Mouse (Mus musculus): ENCODE measurements around the gene Rftn2. TPM values are rescaled to one million over a fixed set of nuclear protein-coding genes. Genes with fewer than 3 reads are reported as not detected.

Rftn2 gene
- total and polyA plus RNA-seq, 2 experiments from 2014 or later: 11.2 to 14.9 TPM

DNA sequence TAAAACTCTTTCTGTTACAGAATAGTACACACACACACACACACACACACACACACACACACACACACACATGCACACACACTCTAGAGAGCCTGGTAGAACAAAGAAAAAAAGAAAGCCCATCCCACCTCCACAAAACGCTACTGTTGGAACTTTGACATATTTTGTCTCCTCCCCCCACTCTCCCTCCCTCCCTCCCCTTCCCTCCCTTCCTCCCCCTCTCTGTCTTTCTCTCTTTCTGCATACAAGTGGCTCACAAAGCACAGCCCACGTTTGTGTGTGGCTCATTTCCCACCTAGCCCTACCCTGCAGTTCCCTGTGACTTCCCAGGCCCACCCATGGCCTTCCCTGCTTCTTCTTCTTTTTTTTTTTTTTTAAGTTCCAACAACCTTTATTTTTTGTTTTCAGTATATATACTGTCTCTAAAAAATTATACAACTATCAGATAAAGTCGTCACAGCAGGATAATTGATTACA lies 52.0 kb downstream of the Rftn2 start:
- 30% methylated on average over 3 of the region's 3 CpGs for WGBS
- DNase-seq (ENCODE audit: low spot score): no peak

DNA sequence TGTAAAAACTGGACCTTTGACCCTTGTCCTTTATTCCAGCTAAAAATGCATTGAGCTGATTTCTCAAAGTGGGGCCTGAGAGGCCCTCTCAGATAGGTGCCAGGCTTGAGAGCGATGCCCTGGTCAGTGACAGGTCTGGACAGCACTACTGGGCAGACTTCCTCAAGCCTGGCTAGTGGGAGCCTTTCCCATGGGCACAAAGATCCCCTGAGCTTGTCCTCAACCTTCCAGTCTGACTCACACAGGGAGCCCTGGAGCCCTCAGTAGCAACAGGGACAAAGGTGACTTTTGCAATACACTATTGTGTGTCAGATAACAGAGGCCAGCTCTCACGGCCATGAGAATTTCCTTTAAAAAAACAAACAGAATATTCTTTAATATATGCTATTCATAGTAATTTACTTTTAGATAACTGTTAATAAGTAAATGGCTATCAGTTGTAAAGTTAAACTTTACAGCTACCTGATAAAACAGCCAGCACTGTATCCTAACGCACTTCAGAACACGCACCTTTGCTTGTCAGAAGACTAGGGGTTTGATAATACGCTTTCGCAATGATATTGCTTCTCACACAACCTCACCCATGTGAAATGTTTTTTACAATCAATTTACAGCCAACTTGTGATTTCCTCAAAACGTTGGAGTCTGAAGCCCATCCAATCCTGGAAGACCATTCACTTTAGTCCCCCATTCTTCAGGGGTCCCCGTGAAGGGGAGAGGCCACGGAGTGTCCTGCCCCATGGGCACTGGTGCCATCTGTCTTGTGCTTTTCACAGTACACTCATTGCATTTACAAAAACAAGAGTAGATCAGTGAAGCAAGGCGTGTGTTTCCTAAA lies 52.6 kb downstream of the Rftn2 start:
- no peaks in the 10 kb centered on the region for H3K36me3 ChIP-seq (ENCODE audit: insufficient read depth, low read length)

More for the DNA sequence above, 52.0 kb downstream of the Rftn2 start:
- ATAC-seq: no peak
- Histone ChIP-seq H3K4me3 (ENCODE audit: low read length) (no peak overlapping the region), H3K36me3 (ENCODE audit: insufficient read depth, low read length) (no peaks in the 10 kb centered on the region), H3K27ac (no peak overlapping the region), H3K4me2 (ENCODE audit: low read depth, low read length) (no peak overlapping the region), H3K9ac (replicated peaks; ENCODE audit: low read length) (no peak overlapping the region), H3K27me3 (ENCODE audit: insufficient read depth, low read length) (no peaks in the 10 kb centered on the region), H3K4me1 (ENCODE audit: insufficient read depth, low read length) (no peaks in the 10 kb centered on the region), H3K9me3 (ENCODE audit: low read length) (no peaks in the 10 kb centered on the region)
- TF ChIP-seq CTCF (IDR thresholded peaks at IDR 0.05; ENCODE audit: low read depth): no peak

DNA sequence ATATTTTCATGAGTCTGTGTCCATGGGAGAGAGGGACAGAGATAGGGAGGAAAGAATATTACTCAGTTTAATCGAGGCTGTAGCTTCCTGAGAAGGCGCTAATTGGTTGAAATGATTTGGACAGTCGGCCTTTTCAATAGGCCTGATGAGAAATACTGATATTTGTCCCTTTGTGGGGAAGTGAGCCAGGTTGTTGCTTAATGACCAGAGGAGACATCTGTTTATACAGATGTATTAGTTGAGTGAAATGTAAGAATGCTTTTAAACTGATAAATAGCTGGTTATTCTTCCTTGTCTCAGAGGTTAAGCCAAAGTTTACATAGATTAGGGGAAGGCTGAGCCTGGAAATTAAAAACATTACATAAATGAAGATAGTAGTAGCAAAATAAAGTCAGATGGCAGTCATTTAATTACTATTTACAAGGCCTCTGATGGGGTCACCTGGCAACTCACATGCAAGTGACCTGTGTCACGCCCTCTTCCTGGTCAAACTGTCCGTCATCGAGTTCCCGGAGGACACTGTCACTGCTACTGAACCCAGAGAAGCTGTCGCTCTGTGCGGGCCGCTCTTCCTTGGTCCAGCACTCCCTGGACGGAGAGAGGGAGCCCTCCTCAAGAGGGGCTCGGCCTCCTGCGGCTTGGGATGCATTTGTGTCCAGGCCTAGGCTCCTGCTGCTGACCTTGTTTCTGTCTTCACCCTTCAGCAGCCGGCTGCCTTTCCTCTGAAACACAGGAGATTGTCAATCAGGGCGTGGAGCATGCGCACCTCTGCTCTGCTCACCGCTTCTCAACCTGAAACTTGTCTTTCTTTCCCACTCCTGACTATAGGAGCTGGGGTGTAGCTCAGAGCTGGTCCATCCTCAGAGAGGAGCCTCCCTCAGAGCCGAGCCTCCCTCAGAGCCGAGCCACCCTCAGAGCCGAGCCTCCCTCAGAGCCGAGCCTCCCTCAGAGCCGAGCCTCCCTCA lies 54.9 kb downstream of the Rftn2 start:
- no peak overlapping the region for H3K9ac ChIP-seq (replicated peaks; ENCODE audit: low read length)
- no peak overlapping the region for H3K4me3 ChIP-seq (ENCODE audit: low read length)
- no peak overlapping the region for H3K27ac ChIP-seq
- no peaks in the 10 kb centered on the region for H3K36me3 ChIP-seq (ENCODE audit: insufficient read depth, low read length)
- no peaks in the 10 kb centered on the region for H3K27me3 ChIP-seq (ENCODE audit: insufficient read depth, low read length)
- DNase-seq (ENCODE audit: low spot score): no peak
- H3K4me2 ChIP-seq (ENCODE audit: low read depth, low read length): peak overlapping the region; percentile 2; the same call in 1 of the 2 replicates
- no peak for TF ChIP-seq CTCF (IDR thresholded peaks at IDR 0.05; ENCODE audit: low read depth)
- H3K4me1 ChIP-seq (ENCODE audit: insufficient read depth, low read length): no peaks in the 10 kb centered on the region
- 63% methylated on average over 22 of the region's 22 CpGs for WGBS
- ATAC-seq: no peak
- H3K9me3 ChIP-seq (ENCODE audit: low read length): no peaks in the 10 kb centered on the region

More for the DNA sequence above, 52.6 kb downstream of the Rftn2 start:
- H3K4me2 ChIP-seq (ENCODE audit: low read depth, low read length): no peak overlapping the region
- H3K27ac ChIP-seq: no peak overlapping the region
- no peaks in the 10 kb centered on the region for H3K27me3 ChIP-seq (ENCODE audit: insufficient read depth, low read length)
- no peak for TF ChIP-seq CTCF (IDR thresholded peaks at IDR 0.05; ENCODE audit: low read depth)
- WGBS: 74% methylated on average over 10 of the region's 10 CpGs
- no peak overlapping the region for H3K9ac ChIP-seq (replicated peaks; ENCODE audit: low read length)
- no peaks in the 10 kb centered on the region for H3K9me3 ChIP-seq (ENCODE audit: low read length)
- H3K4me3 ChIP-seq (ENCODE audit: low read length): no peak overlapping the region
- no peak for ATAC-seq
- DNase-seq (ENCODE audit: low spot score): no peak
- H3K4me1 ChIP-seq (ENCODE audit: insufficient read depth, low read length): no peaks in the 10 kb centered on the region

DNA sequence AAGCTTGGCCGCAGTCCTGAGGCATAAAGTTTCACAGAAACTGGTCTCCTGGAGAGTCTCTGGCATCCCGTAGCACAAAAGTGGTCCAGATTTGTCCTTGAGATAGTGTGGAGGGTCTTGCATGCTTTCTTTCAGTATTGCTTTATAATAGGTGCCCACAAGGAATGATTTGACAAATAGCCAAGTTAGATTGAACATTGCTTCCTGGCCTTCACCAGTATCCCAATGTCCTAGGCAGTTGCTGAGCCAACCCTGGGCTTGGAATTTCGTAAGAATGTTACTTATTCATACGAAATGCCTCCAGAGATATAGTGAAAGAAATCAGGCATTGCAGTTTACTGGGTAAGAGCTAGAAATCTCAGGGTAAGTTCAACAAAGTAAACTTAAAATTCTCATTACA lies 58.0 kb downstream of the Rftn2 start:
- Histone ChIP-seq H3K4me3 (ENCODE audit: low read length) (no peak overlapping the region), H3K36me3 (ENCODE audit: insufficient read depth, low read length) (no peaks in the 10 kb centered on the region), H3K27ac (no peak overlapping the region), H3K9me3 (ENCODE audit: low read length) (no peaks in the 10 kb centered on the region), H3K4me2 (ENCODE audit: low read depth, low read length) (no peak overlapping the region), H3K27me3 (ENCODE audit: insufficient read depth, low read length) (no peaks in the 10 kb centered on the region), H3K4me1 (ENCODE audit: insufficient read depth, low read length) (no peaks in the 10 kb centered on the region), H3K9ac (replicated peaks; ENCODE audit: low read length) (no peak overlapping the region)
- no peak for TF ChIP-seq CTCF (IDR thresholded peaks at IDR 0.05; ENCODE audit: low read depth)
- WGBS: 90% methylated on average over 4 of the region's 4 CpGs
- ATAC-seq: no peak
- no peak for DNase-seq (ENCODE audit: low spot score)

DNA sequence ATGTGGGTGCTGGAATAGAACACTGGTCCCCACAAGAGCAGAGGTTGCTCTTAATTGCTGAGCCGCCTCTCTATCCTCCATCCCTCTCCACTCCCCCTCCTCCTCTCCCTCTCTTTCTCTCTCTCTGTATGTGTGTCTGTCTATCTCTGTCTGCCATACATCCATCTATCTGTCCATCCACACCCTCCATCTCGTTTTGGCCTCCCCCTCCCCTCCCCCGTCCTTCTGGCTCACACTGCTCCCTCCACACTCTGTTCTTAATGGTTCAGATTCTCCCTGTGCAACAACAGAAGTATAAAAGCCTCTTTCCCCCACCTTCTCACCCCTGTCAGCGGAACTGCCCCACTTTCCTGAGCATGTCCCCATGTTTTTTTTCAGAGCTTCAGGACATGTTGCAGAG lies 59.0 kb downstream of the Rftn2 start:
- no peak overlapping the region for H3K27ac ChIP-seq
- no peaks in the 10 kb centered on the region for H3K9me3 ChIP-seq (ENCODE audit: low read length)
- no peaks in the 10 kb centered on the region for H3K27me3 ChIP-seq (ENCODE audit: insufficient read depth, low read length)
- no peaks in the 10 kb centered on the region for H3K4me1 ChIP-seq (ENCODE audit: insufficient read depth, low read length)
- H3K36me3 ChIP-seq (ENCODE audit: insufficient read depth, low read length): no peaks in the 10 kb centered on the region
- H3K9ac ChIP-seq (replicated peaks; ENCODE audit: low read length): no peak overlapping the region
- no peak overlapping the region for H3K4me2 ChIP-seq (ENCODE audit: low read depth, low read length)
- WGBS: 74% methylated on average over 4 of the region's 4 CpGs
- no peak for TF ChIP-seq CTCF (IDR thresholded peaks at IDR 0.05; ENCODE audit: low read depth)
- DNase-seq (ENCODE audit: low spot score) (no peak), ATAC-seq (no peak)
- no peak overlapping the region for H3K4me3 ChIP-seq (ENCODE audit: low read length)

DNA sequence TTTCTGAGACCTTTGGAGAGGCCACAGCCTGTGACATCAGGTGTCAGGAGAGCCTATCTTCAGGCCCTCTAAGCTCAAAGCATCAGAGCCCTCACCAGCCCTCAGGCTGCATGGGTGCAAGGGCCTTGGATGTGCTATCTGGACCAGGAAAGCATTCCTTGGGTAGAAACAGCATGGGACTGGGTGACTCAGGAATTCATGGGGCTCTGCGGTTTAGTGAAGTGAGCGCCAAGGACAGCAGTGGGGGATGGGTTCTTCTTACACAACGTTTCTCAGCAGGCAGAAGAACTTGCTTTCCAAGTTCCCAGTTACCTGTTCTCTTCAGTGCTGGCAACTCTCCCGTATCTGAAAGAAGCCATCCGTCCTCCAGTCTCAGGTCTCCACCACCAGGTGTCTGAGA lies 62.6 kb downstream of the Rftn2 start:
- Histone ChIP-seq H3K9me3 (ENCODE audit: low read length) (no peaks in the 10 kb centered on the region), H3K9ac (replicated peaks; ENCODE audit: low read length) (no peak overlapping the region), H3K4me3 (ENCODE audit: low read length) (no peak overlapping the region), H3K36me3 (ENCODE audit: insufficient read depth, low read length) (no peaks in the 10 kb centered on the region), H3K27me3 (ENCODE audit: insufficient read depth, low read length) (no peaks in the 10 kb centered on the region), H3K4me2 (ENCODE audit: low read depth, low read length) (no peak overlapping the region), H3K27ac (no peak overlapping the region), H3K4me1 (ENCODE audit: insufficient read depth, low read length) (no peaks in the 10 kb centered on the region)
- no peak for DNase-seq (ENCODE audit: low spot score)
- TF ChIP-seq CTCF (IDR thresholded peaks at IDR 0.05; ENCODE audit: low read depth): no peak
- WGBS: 58% methylated on average over 5 of the region's 5 CpGs
- no peak for ATAC-seq
